Mouse (Mus musculus) cortical plate, adult 2 months (tissue): ENCODE measurements at regions not wholly inside any gene's neighbourhood (a gene's known extent, or its start where the extent isn't known, plus 50 kb on each side); places are given as distances from the start of the nearest gene placed in this dataset.
A peak's percentile ranks its signal among the peaks of the same experiment; 100 is the strongest.

Experiments used
- H3K27ac ChIP-seq: fragments of 200-500 bp; 2 replicates; pipeline ENCODE4 v1.5.1; 2012; ENCODE audit warnings: low read length, control low read depth, inconsistent platforms; ENCODE audit not compliant: insufficient read depth
- H3K4me1 ChIP-seq: fragments of 200-500 bp; 2 replicates; pipeline ENCODE4 v1.6.1; 2011; ENCODE audit warnings: low read length; ENCODE audit not compliant: control insufficient read depth, insufficient read depth
- H3K4me3 ChIP-seq: fragments of 200-500 bp; 2 replicates; pipeline ENCODE4 v1.5.1; 2011; ENCODE audit warnings: mild to moderate bottlenecking, low read length, control low read depth; ENCODE audit not compliant: insufficient read depth
- CTCF ChIP-seq: fragments of 200-500 bp; IDR thresholded peaks from 2 replicates; pipeline ENCODE4 v1.5.1; 2011; ENCODE audit warnings: mild to moderate bottlenecking, control low read depth, low read length; ENCODE audit not compliant: insufficient read depth; ENCODE audit errors: extremely low read depth
- POLR2A ChIP-seq: fragments of 200-500 bp; IDR thresholded peaks from 2 replicates; pipeline ENCODE4 v1.6.1; 2011; ENCODE audit warnings: mild to moderate bottlenecking, low read length, control low read depth; ENCODE audit not compliant: insufficient read depth; ENCODE audit errors: extremely low read depth

- H3K4me1 ChIP-seq: no peaks in the 10 kb centered on the region
- no peak overlapping the region for H3K4me3 ChIP-seq
- H3K27ac ChIP-seq: no peak overlapping the region
- TF ChIP-seq POLR2A (no peak), CTCF (no peak)
Observed at GRCm38 (mm10) chr9:52591188-52591587, 88.4 kb downstream of the AI593442 start.

DNA sequence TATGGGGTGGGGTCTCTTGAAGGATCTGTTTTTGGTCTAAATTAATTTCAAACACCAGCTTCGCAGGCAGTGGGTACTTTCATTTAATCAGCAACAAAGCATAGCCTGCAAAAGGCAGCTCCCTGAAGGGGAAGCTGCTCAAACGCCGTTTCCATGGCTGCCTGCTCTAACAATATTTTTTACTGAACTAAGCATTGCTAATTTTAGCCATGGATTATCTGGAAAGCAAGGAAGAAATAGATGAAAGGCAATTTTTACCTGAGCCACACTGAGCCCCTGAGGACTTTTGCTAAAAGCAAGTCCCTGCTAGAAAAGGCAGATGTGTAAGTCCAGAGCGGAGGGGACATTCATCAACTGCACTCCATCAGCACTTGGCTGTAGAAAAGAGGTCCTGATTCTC, 105.5 kb downstream of the AI593442 start:
- peaks cover 3% of the 10 kb centered on the region; the same call in 1 of the 2 replicates for H3K4me1 ChIP-seq
- TF ChIP-seq POLR2A (0 out of 2 replicates have a peak, but pooled peaks have one; percentile 10), CTCF (no peak)
- no peak overlapping the region for H3K4me3 ChIP-seq
- no peak overlapping the region for H3K27ac ChIP-seq

- no peak for TF ChIP-seq POLR2A
- TF ChIP-seq CTCF: no peak
- Histone ChIP-seq H3K27ac (no peak overlapping the region), H3K4me1 (no peaks in the 10 kb centered on the region), H3K4me3 (no peak overlapping the region)
Observed at GRCm38 (mm10) chr9:52551577-52552281, 127.9 kb downstream of the AI593442 start.

DNA sequence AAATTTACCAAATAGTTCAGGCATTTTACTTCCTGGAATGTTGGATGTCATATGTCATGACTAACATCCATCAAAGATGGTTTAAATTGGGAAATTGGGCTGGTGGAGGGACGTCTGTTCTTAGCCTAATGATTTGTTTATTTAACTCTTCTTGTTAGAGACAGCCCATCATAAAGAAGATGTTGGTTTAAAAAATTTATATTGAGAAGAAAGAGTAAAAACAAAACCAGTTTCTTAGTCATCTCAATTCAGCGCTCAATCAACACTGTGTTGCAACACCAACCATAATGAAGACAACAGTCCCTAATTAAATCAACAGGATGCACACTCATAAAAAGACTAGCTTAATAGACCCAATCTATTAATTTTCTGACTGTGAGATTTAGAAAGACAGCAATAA, 133.5 kb downstream of the AI593442 start:
- Histone ChIP-seq H3K4me1 (no peaks in the 10 kb centered on the region), H3K4me3 (no peak overlapping the region), H3K27ac (no peak overlapping the region)
- TF ChIP-seq CTCF (no peak), POLR2A (no peak)

- Histone ChIP-seq H3K4me3 (no peak overlapping the region), H3K4me1 (no peaks in the 10 kb centered on the region), H3K27ac (no peak overlapping the region)
- TF ChIP-seq POLR2A (no peak), CTCF (no peak)
Observed at GRCm38 (mm10) chr9:52539086-52539485, 140.5 kb downstream of the AI593442 start.

- Histone ChIP-seq H3K4me1 (no peaks in the 10 kb centered on the region), H3K27ac (no peak overlapping the region), H3K4me3 (no peak overlapping the region)
- TF ChIP-seq POLR2A (no peak), CTCF (no peak)
Observed at GRCm38 (mm10) chr9:52529444-52529915, 150.1 kb downstream of the AI593442 start.

DNA sequence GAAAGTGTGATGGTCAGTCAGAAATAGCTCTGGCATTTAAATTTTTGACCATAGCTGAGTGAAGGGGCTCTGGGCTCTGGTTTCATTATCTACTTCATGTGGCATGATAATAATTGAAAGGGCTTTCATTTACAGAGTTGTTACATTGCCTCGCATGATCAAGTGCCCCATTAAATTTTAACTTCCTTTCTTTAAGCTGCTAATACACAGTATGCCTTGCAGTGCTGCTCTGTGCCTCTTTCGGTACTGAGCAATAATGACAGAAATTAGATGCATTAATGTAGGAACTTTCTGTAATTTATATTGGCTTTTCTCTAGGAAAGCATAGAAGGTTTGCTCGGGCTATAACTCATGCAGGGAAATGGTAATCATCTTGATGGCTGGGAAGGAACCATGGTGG, 179.1 kb downstream of the AI593442 start:
- no peaks in the 10 kb centered on the region for H3K4me1 ChIP-seq
- TF ChIP-seq POLR2A (no peak), CTCF (no peak)
- no peak overlapping the region for H3K4me3 ChIP-seq
- no peak overlapping the region for H3K27ac ChIP-seq

DNA sequence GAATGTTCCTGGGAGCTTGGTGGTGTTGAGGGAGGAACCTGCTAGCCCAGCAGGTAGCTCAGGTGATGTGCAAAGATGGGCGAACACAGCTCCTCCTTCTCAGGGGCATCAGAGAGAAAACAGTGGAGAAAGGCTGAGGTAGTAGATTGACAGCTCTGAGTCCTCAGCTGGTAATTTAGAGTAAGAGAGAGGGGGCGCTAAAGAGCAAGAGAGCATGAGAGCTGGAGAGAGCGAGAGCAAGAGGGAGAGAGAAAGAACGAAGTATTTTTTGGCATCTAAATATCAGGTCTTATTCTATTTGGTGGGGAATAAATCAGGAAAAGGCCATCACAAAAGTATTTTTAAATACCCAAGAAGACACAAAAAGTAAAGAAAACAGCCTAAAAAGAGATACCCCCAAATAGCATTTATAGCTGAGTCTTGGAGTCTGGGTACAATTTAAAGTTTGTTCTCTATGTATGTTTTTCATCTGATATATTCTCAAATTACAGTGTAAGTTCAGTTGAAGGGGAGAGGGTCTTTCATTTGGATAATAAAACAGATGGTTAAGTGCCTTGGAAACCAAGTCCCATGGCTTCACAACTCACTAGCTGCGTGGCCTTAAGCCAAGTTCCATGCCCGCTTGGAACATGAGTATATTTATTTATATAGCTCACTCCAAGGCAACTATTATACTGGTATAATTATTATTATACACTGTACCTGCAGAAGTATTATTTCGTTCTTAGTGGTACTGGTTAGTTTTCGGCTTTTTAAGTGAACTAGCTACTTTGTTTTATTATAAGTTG, 183.9 kb downstream of the AI593442 start:
- no peaks in the 10 kb centered on the region for H3K4me1 ChIP-seq
- TF ChIP-seq CTCF (peak; percentile 33; the same call in 1 of the 2 replicates), POLR2A (no peak)
- H3K27ac ChIP-seq: no peak overlapping the region
- H3K4me3 ChIP-seq: no peak overlapping the region

- no peaks in the 10 kb centered on the region for H3K4me1 ChIP-seq
- H3K27ac ChIP-seq: no peak overlapping the region
- TF ChIP-seq POLR2A: no peak
- TF ChIP-seq CTCF: no peak
- no peak overlapping the region for H3K4me3 ChIP-seq
Observed at GRCm38 (mm10) chr9:52492947-52493505, 186.6 kb downstream of the AI593442 start.
